Mouse (Mus musculus): ENCODE results near the gene Bcas3. TPM values are rescaled to one million over a fixed set of nuclear protein-coding genes. Genes with fewer than 3 reads are reported as not detected.
A peak's percentile ranks its signal among the peaks of the same experiment; 100 is the strongest.

The Bcas3 gene
- total RNA-seq, 1 experiment from 2014 or later, result 19.2 TPM

DNA sequence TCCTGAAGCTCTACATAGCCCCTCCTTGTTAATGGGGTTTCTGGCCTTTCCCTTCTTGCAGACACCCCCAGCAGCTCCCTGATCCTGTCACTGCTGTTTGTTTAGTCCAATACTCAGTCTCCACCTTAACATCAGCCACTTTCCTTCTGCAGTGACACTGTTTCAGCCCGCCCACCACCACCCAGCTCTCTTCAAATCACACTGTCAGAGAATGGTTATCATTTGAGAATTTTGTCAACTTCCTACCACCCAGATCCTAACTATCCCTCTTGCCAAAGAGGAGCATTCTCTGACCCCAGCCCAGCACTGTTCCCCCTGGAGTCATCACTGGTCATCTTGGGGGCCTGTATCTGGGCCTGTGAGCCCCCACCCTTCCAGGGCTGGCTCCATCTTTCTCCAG is 452.8 kb downstream of the Bcas3 start:
- no peak for ATAC-seq (replicated peaks in 1 of 2; ENCODE audit: insufficient read depth in 1 of 2, low FRiP score in 2 of 2, low TSS enrichment in 1 of 2, low read depth in 1 of 2, poor library complexity in 2 of 2, severe bottlenecking in 2 of 2)

DNA sequence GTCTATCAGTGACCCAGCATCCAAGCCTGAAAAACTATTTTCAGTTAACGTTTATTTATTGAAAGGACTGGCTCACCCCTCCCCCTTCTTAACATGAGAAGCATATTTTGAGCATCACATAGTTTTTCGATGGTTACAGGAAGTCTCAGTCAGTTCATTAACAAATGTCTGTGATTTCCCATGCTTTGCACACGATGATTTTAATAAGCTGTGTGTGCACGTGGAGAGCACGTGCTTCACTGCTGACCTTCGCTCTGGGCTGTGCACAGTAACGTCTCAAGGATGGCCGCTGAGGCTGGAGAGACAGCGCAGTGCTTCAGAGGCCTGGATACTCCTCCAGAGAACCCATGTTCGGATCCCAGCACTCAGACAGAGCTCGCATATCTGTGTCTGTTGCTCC is 454.4 kb downstream of the Bcas3 start:
- no peak for ATAC-seq (replicated peaks in 1 of 2; ENCODE audit: insufficient read depth in 1 of 2, low FRiP score in 2 of 2, low TSS enrichment in 1 of 2, low read depth in 1 of 2, poor library complexity in 2 of 2, severe bottlenecking in 2 of 2)

DNA sequence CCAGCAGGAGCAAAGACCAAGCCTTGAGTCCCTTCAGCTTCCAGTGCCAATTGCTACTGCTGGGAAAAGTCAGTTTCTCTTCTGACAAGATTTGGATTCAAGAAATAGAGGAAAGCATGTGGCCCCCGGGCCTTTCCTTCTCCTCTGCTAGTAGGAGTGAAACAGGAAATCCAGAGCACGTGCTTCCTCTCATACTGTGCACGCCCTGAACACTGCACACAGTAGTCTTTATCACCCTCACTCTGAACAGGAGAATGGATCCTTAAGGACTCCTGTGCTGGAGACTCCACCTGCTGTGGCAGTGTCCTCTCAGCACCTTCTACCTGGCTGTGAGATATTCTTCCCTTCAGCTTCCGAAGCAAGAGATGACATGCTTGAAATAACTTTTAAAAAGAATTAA is 458.3 kb downstream of the Bcas3 start:
- no peak for ATAC-seq (replicated peaks in 1 of 2; ENCODE audit: insufficient read depth in 1 of 2, low FRiP score in 2 of 2, low TSS enrichment in 1 of 2, low read depth in 1 of 2, poor library complexity in 2 of 2, severe bottlenecking in 2 of 2)

DNA sequence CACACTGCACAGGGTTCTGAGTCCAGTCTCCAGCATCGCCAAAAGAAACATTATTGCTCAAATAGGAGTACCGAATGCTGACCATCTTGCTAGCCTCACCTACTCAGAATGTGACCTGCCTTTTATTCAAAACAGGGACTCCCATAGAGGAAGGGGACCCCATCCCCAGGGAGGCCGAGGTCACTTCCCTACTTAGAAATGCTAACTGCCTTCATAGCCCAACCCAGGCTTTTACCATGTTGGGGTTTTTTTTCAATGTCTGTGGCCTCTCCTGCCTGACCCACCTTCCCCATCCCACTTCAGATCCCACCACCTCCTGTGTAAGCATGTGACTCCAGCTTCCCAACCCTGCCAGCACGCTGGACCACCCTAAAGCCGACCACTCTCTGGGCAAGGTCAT is 458.7 kb downstream of the Bcas3 start:
- ATAC-seq (replicated peaks in 1 of 2; ENCODE audit: insufficient read depth in 1 of 2, low FRiP score in 2 of 2, low TSS enrichment in 1 of 2, low read depth in 1 of 2, poor library complexity in 2 of 2, severe bottlenecking in 2 of 2), result no peak

DNA sequence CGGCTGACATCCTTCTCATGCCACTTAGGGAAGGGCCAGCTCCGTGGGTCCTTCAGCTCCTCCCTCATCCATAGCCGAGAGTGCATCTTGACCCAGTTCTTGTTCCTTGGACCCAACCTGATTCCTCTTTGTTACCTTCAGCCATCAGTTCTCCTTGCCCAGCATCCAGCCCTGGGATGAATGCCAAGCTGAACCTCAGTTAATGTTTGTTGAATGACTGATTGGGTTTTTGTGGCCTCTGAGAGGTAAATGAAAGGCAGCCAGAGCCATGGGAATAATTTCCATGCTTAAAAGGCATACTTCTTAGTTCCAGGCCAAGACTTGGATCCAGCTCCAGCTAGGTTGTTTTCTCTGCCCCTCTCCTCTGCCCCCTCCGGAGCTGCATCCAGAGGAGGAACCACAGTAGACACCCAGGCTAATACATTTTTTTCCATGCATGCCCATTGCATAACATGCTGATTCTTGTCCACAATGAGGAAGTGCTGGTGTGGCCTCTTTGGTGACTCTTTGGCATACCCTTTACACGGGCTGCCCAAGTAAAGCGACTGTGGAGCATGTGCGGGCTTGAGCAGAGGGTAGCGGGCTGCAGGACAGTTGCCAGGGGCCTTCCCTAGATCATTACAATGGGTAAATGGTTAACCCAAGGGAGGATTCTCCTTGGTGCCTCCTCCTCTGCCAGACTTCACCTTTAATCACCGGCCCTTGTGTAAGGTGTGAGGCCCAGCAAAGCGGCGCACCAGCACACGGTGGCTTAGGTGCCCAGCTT is 459.4 kb downstream of the Bcas3 start:
- peak; percentile 79 to 83 for ATAC-seq (replicated peaks in 1 of 2; ENCODE audit: insufficient read depth in 1 of 2, low FRiP score in 2 of 2, low TSS enrichment in 1 of 2, low read depth in 1 of 2, poor library complexity in 2 of 2, severe bottlenecking in 2 of 2)

DNA sequence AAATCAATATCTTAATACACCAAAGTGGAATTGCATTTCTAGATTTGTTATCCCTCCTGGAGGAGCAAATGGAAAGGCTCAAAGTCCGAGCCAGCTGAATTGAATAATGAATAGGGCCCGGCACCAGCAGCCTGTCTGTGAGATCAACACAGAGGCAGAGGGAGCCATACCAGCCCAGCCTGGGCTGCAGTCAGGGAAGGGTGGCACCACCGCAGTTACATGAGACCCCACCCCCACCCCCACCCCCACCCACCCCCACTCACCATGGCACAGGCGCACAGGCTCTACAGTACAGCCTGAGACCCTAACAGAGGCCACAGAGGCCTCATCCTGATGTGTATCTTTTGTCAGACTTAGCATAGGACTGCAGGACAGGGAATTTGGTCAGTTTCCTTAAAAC is 461.7 kb downstream of the Bcas3 start:
- no peak for ATAC-seq (replicated peaks in 1 of 2; ENCODE audit: insufficient read depth in 1 of 2, low FRiP score in 2 of 2, low TSS enrichment in 1 of 2, low read depth in 1 of 2, poor library complexity in 2 of 2, severe bottlenecking in 2 of 2)

DNA sequence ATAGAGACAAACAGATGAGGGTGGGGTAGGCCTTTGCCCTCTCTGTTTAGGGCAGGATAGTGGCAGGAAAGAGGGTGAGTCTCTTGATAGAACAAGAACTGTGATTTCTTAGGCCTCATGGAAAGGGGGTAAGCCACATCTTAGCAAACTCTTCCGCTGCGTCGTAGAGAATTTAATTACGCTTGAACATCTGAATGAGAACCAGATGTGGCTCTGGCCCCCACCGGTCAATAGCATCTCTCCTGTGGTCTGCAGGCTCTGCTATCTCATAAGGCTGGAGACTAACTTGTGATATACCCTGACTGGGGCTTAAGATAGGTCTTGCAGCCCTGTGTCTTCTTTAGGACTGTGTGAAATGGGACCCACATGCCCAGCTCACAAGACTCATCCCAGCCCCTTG is 463.5 kb downstream of the Bcas3 start:
- no peak for ATAC-seq (replicated peaks in 1 of 2; ENCODE audit: insufficient read depth in 1 of 2, low FRiP score in 2 of 2, low TSS enrichment in 1 of 2, low read depth in 1 of 2, poor library complexity in 2 of 2, severe bottlenecking in 2 of 2)

DNA sequence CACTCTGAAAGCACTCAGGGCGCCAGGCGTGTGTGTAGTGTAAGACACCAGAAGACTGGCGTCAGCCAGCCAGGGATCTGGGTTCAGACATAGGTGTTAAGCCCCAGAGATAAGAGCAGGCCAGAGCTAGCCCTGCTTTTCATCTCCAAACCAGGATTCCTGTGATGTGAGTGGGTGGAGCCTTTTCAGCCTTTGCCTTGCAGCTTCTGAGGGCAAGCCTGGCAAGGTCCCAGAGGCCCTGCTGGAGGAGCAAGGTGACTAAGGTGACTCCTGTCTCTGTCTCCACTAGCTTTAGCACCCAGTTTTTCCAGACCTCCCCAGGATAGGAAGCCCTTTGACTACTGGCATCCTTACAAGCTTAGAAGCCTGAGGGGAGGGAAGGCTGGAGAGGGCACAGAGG is 465.4 kb downstream of the Bcas3 start:
- no peak for ATAC-seq (replicated peaks in 1 of 2; ENCODE audit: insufficient read depth in 1 of 2, low FRiP score in 2 of 2, low TSS enrichment in 1 of 2, low read depth in 1 of 2, poor library complexity in 2 of 2, severe bottlenecking in 2 of 2)

DNA sequence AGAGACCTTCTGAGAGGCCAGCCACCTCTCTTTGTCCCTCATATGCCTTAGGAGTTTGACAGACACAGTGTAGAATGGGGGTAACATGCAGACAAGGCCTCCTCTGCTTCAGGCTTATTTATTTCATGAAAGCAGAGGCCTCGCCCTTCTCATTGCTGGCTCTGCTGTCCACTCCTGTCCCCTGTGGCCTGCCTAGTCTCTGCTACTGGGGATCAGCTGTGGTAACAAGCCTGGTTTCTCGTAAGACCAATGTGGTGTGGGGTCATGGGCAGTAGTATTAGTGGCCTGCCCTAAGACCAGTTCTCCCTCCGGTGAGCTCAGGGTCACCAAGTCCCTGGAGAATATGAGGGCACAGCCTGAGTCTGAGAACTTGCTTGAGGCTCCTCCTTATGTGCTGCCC is 468.0 kb downstream of the Bcas3 start:
- ATAC-seq (replicated peaks in 1 of 2; ENCODE audit: insufficient read depth in 1 of 2, low FRiP score in 2 of 2, low TSS enrichment in 1 of 2, low read depth in 1 of 2, poor library complexity in 2 of 2, severe bottlenecking in 2 of 2), result no peak

DNA sequence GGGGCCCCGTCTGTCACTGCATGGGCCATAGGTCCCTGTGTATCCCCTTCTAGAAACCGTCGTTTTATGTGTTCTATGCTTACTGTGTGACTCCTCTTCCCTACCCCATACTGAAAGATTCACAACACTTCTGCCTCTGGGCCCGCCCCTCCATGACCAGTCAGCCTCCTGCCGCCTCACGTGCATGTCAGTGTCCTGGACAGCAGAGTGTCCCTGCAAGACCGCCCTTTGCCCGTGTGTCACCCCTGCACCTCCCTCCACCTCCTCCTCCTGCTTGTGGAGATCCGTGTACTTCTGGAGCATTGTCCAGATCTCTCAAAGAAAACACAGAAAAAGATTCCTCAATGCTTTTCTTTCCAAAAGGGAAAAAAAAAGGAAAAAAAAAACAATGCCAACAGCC is 468.7 kb downstream of the Bcas3 start:
- no peak for ATAC-seq (replicated peaks in 1 of 2; ENCODE audit: insufficient read depth in 1 of 2, low FRiP score in 2 of 2, low TSS enrichment in 1 of 2, low read depth in 1 of 2, poor library complexity in 2 of 2, severe bottlenecking in 2 of 2)

DNA sequence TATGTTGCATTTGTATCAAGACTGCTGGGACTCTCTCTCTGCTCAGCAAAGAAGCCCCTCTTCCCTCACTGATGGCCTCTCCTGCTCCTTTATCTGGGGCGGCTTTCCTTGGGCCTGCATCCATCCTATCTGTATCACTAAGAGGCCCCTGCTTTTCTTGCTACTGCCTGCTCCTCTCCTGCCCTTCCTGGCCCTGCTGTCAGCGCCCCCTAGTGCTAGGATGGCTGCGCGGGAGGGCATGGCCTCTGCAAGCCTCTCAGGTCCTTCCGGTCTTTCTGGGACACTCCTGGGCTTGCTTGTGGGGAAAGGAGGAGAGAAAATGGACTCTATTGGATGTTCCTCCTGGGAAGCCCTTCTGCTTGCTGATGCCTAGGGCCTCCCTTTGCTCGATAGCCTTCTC is 470.2 kb downstream of the Bcas3 start:
- ATAC-seq (replicated peaks in 1 of 2; ENCODE audit: insufficient read depth in 1 of 2, low FRiP score in 2 of 2, low TSS enrichment in 1 of 2, low read depth in 1 of 2, poor library complexity in 2 of 2, severe bottlenecking in 2 of 2), result peak; percentile 70 to 74; a peak in 3 of 4 replicates

DNA sequence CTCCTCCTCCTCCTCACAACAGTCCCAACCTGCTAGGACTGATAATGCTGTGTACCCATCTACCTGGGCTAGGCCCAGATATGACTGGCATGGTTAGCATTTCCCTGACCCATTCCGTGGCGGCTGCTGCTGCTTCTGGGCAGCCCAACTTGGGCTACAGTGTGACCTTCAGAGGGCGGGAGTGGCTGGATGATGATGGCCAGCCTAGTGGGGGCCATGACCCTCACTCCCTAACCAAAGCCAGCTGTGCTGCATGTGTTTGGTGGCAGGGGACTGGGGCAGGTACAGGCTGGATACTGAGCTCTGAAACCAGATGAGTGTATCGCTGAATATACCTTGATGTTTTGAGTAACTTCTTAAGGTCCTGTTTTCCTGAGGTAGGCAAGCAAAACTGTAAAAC is 470.8 kb downstream of the Bcas3 start:
- no peak for ATAC-seq (replicated peaks in 1 of 2; ENCODE audit: insufficient read depth in 1 of 2, low FRiP score in 2 of 2, low TSS enrichment in 1 of 2, low read depth in 1 of 2, poor library complexity in 2 of 2, severe bottlenecking in 2 of 2)

DNA sequence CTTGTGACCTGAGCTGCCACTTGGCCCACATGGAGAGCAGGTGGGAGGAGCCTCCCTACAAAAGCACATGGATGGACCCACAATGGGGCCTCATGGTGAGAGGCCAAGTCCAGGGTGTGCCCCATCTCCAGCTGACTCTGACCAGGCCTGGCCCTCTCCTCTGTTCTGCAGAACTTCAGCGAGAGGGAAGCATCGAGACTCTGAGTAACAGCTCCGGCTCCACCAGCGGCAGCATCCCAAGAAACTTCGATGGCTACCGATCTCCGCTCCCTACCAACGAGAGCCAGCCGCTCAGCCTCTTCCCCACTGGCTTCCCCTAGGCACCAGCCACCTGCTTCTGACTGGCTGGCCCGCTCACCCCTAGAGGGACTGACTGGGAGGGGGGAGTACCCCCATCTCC is 472.1 kb downstream of the Bcas3 start:
- ATAC-seq (replicated peaks in 1 of 2; ENCODE audit: insufficient read depth in 1 of 2, low FRiP score in 2 of 2, low TSS enrichment in 1 of 2, low read depth in 1 of 2, poor library complexity in 2 of 2, severe bottlenecking in 2 of 2), result no peak

DNA sequence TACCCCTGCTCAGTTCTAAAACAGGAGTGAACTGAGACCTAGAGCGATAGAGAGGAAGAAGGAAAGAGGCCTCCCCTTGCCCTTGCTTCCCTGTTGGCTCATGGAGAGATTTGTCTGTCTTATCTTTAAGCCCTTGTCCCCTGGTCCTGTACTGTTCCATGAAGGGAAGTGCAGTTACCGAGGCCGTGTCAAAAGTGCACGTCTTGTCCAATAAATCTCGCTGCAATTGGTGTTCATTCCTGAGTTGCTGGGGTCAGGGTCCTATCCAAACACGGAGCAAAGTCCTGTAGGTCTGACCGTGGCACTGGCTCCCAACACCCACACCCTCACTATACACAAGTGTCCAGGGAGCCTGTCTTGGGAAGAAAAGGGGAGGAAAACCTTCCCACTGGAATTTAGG is 472.9 kb downstream of the Bcas3 start:
- ATAC-seq (replicated peaks in 1 of 2; ENCODE audit: insufficient read depth in 1 of 2, low FRiP score in 2 of 2, low TSS enrichment in 1 of 2, low read depth in 1 of 2, poor library complexity in 2 of 2, severe bottlenecking in 2 of 2), result no peak

DNA sequence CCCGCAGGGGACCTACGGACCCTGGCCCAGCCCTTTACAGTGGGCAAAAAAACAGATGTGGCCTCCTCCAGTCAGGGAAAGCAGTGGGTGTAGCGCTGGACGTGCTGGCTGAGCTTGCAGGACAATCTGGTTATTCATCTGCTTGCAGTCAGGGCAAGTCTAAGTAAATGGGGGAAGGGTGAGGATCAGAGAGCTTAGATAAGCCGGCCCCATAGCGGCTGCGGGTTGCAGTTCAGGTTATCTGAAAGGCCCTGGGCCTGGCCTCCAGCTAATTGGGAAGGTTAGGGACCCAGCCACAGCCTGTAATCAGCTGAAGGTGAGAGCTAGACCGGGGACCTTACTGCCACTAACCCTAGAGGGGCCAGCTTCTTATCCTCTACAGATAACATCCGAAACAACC is 474.4 kb downstream of the Bcas3 start:
- no peak for ATAC-seq (replicated peaks in 1 of 2; ENCODE audit: insufficient read depth in 1 of 2, low FRiP score in 2 of 2, low TSS enrichment in 1 of 2, low read depth in 1 of 2, poor library complexity in 2 of 2, severe bottlenecking in 2 of 2)

DNA sequence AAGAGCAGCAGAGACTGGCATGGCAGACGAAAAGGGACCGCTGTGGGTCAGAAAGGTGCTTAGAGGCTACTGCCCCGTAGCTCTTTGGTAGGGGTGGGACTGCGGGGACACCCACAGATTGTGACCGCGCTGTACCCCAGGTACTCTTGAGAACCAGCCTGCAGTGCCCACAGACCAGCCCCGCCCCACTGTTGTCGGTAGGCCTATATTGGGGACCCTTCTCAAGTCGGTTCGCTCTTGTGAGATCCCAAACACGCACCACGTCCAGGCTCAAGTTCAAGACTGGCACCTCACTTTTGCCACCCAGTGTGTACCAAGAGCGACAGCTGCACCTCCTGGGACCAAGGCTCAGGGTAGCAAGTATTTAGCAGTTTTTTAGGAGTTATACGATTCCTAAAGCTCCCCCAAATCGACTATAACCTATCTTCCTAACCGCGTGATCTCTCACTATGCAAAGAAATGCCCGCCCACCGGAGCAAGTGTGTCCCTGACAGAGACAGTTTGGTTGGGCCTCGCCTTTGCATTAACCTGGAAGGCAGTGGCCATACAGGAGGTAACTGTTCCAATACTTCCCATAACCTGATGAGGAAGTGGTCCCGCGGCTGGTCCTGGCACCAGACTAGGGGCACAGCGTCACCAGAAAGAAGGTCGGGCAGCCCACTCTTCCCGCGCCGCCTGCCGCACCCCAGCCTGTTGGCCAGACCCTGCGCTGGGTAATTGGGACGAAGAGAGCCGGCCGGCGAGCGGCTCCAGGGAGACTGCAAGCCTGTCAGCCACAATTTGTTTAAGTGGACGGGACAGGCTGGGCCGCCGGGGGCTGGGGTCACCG is 475.9 kb downstream of the Bcas3 start:
- peak; percentile 4 to 31; a peak in 1 of 4 replicates for ATAC-seq (replicated peaks in 1 of 2; ENCODE audit: insufficient read depth in 1 of 2, low FRiP score in 2 of 2, low TSS enrichment in 1 of 2, low read depth in 1 of 2, poor library complexity in 2 of 2, severe bottlenecking in 2 of 2)

DNA sequence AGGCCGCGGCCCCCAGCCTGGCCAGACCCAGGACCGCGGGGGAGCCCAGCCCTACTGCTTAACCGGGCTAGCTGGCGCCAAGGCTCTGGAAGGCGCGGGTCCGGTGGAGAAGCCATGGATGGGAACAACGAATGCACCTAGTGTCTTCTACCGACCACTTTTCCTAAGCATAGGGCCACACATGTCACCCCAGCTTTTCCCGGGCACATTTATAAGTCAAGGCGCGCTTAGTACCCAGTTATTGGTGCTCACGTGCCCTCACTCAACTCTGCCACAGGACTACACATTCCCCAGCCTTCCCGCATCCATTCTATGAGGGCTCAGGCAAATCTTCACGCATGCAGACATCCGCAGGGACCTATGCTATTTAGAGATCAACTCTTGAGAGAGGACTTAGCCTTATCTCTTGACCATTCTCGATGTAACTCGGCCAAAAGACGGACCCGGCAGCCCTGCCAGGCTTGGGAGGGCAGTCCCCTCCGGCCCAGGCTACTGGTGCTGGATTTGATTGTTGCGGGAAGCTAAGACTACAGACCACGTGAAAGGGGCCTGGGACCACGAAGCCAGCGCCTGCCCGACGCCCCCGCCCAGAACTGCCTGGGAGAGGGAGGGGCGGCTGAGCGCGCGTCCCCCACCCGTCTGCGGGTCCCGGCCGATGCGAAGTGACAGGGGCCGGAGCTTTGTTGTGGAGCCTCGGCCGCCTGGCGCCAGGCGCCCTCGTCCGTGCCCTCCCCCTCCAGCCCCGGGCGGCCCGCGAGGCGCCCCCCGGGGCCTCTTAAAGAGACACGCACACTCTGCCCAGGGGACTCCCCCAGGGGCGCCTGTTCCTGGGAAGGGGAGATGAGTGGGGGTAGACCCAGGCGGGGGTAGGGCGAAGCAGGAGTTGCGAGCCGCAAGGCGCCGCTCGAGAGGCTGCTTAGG is 476.8 kb downstream of the Bcas3 start:
- ATAC-seq (replicated peaks in 1 of 2; ENCODE audit: insufficient read depth in 1 of 2, low FRiP score in 2 of 2, low TSS enrichment in 1 of 2, low read depth in 1 of 2, poor library complexity in 2 of 2, severe bottlenecking in 2 of 2), result no peak

DNA sequence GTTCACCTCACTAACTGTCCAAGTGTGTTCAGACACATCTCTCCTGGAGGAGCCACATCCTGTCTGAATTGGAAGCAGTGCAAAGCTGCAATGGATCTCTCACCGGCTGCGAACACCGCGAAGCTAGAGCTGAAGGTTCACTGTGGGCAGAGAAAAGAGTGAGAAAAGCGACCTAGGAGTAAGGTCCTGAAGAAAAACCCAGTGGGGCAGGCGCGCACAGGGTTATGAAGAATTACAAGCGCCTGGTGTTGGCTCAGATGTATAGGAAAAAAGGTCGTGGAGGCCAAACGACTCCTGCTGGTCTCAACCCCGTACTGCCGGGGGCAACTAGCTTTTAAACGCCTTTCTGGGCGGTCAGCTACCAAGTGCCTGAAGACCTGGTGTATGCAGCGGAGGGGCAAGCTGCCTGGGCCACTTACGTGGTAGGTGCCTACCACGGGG is 478.0 kb downstream of the Bcas3 start:
- ATAC-seq (replicated peaks in 1 of 2; ENCODE audit: insufficient read depth in 1 of 2, low FRiP score in 2 of 2, low TSS enrichment in 1 of 2, low read depth in 1 of 2, poor library complexity in 2 of 2, severe bottlenecking in 2 of 2), result peak in 1 of 2 experiments; percentile 13; a peak in 1 of 4 replicates

Measured in hematopoietic stem cell, adult 5-6 weeks (primary cell).